Mouse (Mus musculus) thymus, postnatal 4 days (tissue): ENCODE measurements at regions not wholly inside any gene's neighbourhood (a gene's known extent, or its start where the extent isn't known, plus 50 kb on each side); places are given as distances from the start of the nearest gene placed in this dataset.
A peak's percentile ranks its signal among the peaks of the same experiment; 100 is the strongest.

ENCODE experiments used
- DNase-seq: peaks from one replicate; pipeline ENCODE4 v3.0.0; 2021

DNA sequence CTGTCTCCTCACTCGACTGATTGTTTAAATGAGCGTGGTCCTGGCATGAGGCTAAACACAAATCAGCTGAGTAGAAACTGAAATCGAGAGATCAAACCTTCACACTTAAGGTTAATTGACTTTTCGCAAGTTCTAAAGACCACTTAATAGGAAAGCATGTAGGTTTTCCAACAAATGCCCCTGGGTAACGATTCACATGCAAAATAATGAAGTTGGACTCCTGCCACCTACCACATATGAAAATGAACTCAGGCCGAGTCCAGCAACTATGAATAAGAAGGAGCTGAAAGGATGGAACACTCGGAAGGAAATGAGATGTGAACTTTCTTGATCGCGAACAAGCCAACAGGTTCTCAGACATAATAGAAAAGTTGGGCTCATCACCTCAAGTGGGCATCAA, 812.0 kb downstream of the Tmem132b start:
- DNase-seq = no peak

DNA sequence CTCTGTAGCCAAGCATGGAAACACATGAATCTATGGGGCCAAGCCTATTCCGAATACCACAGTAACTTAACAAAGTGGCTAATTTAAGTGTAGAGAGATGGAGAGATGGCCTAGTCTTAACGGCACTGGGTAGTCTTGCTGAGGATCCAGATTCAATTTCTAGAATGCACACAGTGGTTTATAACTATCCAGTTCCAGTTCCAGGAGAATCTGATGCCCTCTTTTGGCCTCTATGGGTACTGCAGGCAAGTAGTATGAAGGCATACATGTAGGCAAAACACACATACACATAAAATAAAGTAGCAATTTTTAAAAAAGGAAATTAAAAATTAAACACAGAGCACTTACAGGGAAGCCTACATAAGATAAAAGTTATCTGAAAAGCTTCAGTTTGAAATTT, 819.4 kb downstream of the Tmem132b start:
- no peak for DNase-seq

DNA sequence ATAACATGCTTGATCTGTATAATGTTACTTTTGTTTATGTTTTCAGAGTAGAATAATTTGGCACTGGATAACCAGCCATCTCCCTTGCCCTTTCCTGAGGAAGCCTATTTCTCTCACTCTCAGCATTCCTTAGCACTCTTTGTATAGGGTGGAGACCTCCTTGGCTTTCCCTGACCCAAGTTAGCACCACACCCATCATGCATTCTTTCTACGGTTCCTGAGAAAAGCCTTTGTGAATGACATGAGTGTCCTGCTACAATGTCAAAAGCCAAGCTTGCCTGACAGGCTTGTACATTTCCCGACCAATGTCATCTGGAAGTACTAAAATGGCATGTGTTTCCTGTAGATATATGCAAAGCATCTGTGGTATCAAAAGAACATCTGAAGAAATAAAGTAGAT, 837.9 kb downstream of the Tmem132b start:
- no peak for DNase-seq

DNA sequence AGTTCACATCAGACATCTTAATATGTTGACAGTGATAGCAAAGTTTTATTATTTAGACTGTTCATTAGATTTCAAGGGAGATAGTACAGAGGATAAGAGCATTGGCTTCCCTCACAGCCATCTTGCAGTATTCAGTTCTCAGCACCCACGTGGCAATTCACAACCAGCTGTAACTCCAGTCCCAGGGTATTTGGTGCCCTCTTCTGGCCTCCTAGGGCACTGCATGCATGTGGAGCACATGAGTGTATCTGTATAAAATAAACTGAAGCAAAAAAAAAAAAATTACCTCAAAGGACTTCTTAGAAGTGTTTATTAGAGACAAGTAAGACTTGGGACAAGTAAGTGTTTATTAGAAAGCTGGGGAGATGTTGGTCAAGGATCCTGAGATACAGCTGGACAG, 849.3 kb upstream of the Tmem132c start:
- DNase-seq = no peak

DNA sequence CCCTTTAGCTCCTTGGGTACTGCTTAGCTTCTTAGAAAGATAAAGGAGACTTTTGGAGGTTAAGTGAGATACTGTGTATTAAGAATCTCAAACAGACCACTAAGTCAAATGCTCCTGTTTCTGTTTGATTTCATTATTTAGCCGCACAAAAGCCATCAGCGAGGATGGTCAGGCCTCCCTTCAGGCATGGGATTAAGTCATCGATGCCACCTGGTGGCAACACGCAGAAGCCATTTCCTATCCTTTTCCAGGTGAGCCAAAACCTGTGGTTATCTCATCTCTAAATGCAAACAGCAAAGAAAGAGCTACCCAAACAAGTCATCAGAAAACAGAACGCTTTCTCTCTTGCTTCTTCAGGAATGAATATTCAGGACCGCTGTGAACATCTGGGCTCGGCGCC, 846.3 kb upstream of the Tmem132c start:
- no peak for DNase-seq

DNA sequence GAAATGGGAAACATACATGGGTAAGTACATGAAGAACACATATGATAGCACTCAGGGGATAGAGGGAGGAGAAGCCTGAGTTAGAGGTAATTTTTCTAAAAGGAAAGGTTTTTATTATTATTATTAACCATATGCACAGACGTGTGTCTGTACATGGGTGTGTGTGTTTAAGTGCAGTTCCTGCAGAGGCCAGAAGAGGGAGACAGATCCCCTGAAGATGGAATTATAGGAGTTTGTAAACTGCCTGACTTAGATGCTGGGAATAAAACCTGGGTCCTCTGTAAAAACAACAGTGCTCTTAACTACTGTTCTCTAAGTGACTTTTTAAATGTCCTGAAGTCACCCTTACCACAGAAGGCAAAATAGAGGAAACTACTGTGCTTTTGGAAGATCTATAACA, 809.9 kb upstream of the Tmem132c start:
- DNase-seq = peak; percentile 5

DNA sequence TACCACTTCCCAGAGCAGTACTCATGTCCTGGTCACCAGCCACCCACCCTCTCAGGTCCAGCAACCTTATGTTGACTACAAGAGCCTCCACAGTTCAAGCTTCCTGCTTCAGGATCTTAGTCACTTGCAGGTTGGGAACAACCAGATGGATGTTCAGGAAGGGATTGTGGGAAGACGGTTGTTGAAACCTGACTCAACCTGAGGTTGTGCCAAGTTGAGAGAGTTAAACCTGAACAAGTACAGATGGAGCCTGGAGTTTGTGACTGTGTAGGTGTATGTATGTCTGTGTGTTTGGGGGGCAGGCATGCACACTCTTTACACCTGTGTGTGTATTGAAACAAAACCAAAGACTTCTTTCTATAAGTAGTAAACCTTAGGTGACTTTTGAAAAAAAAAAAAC, 802.9 kb upstream of the Tmem132c start:
- no peak for DNase-seq

DNA sequence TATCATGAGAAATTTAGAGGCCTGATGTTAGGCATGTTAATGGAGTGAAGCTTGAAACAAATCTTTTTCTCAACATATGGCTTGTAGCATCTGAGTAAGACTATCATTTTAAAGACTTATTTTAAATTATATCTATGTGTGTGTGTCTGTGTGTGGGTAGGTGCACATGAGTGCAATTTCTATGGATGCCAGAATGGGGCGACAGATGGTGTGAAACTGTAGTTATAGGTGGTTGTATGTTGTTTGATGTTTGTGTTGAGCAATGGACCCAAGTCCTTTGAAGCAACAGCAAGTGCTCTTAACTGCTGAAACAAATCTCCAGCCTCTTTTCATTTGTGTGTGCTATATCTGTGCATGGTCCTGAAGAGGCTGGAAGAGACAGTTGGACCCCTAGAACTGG, 801.1 kb upstream of the Tmem132c start:
- no peak for DNase-seq

DNA sequence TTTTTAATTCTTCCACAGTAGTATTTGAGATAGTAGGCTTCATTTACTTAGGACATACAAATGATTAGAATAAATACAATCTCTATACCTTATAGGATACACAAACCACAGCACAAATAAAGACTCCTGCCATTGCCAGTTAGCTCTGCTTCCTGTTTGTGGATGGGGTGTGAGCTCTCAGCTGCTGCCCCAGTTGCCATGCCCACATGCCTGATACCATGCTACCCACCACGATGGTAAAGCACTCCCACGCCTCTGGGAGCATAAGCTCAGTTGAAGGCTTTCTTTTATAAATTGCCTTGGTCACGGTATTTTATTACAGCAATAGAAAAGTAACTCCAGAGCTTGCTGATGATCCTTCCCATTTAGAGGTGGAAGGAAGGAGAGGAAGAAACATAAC, 765.8 kb upstream of the Tmem132c start:
- no peak for DNase-seq

DNA sequence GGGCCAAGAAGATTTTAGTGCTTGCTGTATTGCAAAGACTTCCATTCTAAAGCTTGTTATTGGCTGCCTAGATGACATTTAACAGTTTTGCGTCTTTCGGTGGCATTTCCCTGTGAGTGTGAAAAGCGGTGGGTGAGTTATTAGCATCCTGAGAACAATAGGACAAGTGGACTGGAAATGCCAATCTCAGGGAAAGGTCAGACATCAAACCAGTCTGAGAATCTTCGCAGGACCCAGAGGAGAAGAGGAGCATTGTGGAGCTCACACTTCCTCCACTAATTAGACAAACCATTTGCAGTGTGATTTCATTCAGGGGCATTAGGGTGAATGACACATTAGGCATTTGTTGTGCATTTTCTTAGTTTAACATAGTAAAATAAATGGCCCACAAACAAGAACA, 719.5 kb upstream of the Tmem132c start:
- no peak for DNase-seq

DNA sequence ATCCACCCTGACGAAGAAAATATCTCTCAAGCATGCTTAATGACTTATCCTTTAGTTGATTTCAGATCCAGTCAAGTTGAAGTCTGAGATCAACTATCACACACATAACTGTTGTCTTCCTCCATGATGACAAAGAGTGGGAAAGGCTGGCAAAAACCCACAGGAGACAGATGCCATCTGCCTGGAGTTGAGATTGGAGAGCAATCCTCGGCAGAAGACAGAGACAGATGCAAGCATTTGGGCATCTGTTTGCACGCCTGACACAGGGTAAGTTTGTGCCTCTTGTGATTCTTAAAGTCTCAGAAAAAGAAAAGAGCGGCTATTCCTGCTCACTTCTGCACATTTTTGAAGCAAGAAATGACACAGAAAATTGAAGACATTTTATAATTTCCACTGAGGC, 715.7 kb upstream of the Tmem132c start:
- no peak for DNase-seq

DNA sequence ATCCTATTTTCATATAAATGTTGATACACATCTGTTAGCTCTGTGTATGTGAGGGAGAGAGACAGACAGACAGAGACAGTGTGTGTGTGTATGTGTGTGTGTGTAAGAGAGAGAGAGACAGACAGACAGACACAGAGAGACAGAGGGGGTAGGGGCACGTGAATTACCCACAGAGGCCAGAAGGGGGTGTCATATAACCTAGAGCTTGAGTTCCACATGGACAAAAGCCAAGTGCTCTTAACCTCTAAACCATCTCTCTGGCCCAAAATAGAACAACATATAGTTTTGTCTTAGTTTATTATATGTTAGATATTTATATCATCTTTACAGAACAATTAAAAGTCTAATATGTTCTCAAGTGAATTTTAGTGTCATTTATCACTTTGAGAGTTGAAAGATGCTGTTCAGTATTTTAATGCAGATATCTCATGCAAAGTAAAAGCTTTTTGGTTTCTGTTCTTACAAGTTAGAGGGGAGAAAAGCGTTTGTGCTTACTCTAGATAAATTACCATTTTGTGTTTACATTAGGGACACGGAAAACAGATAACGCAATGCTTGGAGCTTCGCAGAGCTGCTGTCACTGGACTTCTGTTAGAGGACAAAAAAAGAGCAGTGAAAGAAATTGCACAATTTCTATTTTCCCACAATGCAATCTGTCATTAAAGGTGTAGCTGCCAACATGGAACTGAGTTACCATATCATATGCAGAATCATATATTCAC, 710.6 kb upstream of the Tmem132c start:
- no peak for DNase-seq

DNA sequence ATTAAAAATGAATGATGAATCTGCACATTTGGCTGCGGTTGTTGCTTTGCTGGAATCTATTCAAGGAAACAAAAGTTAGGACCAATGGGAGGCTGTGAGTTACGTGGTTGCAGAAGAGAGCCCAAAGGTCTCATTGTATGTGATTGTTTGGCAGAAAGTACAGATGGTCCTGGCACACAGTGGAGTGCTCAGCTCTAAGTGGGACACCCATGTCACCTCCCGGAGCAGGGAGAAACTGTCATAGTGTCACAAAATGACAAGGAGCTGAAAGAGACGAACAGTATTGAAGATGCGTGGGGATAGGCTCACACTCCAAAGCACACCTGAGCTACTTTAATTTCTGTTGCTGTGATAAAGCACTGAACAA, 710.1 kb upstream of the Tmem132c start:
- DNase-seq = no peak

DNA sequence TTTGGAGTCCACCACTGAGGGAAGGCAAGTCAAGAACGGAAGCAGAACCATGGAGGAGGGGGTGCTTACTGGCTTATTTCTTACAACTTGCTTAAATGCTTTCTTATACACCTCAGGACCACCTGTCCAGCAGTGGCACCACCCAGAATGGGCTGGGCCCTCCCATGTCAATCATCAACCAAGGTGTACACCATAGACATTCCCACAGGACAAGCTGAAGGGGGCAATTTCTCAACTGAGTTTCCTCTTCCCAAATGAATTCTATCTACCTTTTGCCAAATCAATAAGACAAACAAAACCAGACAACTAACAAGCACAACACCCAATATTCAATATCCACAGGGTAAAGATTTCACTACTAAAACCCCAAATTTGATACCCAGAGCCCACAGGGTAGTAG, 709.6 kb upstream of the Tmem132c start:
- DNase-seq = no peak

DNA sequence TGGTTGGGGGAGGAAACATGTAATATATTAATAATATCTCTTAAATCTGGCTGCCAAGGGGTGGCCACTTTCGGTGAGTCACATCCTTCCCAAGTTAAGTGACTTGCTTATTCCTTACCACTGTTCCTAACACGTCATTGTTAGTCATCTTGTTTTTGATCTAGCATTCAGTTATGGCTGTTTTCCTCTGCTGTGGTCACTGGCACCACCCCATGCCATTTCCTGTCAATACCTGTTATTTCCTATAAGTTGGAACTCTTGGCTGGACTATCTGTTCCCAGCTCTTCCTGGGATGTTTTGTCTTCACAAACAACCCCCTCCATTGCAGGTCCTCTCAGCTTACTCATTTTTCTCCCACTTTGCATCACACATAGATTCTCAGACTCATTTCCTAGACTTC, 703.5 kb upstream of the Tmem132c start:
- no peak for DNase-seq

DNA sequence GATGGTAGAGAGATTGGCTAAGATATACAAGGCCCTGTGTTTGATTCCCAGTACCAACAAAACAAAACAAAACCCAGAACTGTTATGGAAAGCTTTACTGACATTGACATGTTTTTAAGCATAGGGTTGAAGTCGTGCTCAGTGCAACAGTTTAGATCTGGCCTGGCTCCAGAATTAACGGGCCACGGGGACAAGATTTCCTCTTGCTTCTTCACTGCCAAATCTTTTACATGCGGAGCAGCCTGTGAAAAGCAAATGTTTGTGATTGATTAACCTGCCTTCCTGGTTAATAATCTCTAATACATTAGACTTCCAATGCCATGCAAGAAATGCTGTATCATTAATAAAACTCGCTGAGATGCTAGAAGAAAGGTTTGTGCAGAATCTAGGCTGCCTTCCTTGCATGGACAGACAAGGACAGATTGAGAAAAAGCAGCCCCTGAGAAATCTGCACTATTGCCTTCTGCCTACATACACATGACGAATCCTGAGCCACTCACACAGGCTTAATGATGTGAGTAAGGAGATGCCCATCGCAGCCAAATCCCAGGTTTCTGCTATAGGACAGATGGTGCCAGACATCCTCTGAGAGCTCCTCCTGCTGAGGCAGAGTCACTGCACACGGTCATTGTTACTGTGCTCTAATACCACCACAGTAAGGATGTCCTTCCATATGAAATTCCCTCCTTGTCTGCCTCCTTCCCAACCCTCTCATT, 697.2 kb upstream of the Tmem132c start:
- no peak for DNase-seq

DNA sequence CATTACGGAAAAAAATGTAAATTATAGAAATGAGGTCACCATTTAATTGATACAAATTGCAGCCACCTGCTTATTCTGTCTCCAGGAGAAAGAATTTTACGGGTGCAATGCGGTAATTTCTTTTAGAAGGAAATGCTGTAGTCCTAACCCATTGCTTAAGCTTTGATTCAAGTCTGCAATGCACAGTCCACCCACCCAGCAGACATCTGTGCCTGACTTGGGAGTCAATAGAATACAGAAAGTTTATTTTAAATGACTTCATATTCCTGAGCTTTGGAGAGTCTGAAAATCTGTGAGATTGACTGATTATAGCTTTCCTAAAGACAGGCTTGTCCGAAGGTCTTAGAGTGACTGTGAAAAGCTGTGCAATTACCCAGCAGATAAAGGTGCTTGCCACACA, 693.8 kb upstream of the Tmem132c start:
- no peak for DNase-seq

DNA sequence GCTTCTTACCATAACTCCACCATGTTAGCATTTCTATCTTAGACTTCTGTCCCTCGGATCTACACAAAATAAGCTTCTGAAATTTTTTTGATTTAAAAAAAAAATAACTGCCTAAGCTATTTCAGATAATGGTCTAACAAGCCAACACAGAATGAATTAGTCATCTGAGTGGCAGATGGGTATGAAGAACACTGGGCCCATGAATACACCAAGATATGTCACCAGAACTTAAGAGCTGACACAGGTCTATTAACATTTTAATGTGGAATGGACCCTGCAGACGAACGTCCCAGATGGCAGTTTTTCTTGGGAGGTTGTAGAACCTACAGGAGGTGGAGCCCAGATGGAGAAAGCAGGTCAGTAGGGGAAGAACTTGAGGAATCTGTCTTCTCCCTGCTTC, 689.9 kb upstream of the Tmem132c start:
- no peak for DNase-seq

DNA sequence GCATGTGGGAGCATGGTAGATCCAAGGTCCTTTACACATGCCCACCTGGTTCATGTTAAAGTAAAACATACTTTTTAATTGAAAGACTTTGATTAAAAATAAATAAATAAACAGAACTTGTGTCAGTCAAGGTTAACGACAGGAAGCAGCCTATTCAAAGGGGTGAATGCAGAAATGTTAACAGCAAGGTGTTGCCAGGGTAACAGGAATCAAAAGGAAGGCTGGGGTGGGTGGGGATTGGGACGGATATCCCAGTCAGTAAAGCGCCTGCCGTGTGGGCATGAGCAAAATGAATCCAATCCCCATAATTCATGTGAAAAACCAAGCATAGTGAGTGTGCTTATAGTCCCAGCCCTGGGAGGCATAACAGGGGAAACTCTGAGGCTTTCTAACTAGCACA, 682.6 kb upstream of the Tmem132c start:
- DNase-seq = no peak

DNA sequence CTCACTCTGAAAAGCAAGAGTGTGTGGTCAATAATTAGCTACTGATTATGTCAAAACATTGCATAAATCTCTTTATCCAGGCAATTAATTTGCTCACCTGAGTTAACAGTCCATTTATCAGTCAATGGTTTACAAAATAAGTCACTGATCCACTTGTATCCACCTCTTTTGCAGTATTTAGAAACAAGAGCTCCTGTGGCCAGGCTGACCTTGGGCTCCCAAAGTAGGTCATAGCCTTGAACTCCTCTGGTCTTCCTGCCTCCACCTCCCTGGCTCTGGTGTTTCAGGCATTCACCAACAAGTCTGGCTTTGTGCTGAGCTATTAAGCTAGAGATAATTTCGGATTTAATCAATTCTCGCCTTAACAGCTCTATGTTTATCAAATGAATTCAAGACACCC, 675.8 kb upstream of the Tmem132c start:
- DNase-seq = no peak

DNA sequence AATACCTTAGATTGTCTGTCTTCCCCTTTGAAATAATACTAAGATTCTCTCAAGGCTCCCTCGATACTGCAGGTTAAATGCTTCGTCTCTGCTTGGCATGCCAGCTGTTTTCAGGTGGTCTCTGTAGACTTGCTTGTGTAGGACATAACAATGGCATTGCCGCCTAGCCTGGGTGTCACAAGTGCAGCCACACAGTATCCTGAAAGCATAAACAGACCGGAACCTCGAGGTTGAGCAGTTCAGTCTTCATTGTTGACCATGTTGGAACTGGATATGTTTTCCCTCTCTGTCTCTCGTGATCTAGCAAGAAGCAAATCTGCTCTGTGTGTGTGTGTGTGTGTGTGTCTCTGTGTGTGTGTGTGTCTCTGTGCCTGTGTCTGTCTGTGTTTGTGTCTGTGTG, 675.4 kb upstream of the Tmem132c start:
- no peak for DNase-seq

DNA sequence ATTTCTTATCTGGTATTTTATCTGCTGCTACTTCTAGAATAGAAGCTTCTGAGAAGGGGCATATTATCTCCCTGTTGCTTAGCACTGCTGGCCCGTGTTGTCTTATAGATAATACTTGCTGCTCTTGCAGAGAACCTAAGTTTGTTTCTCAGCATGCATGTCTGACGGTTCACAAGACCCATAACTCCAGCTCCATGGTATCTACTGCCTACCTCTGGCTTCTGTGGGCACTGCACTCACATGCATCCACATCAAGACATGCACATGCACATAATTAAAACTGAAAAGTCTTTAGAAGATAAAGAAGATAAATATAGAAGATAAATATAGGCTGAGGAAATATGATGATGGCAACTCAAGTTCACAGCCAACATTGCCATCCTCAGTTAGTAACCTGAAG, 667.8 kb upstream of the Tmem132c start:
- no peak for DNase-seq

DNA sequence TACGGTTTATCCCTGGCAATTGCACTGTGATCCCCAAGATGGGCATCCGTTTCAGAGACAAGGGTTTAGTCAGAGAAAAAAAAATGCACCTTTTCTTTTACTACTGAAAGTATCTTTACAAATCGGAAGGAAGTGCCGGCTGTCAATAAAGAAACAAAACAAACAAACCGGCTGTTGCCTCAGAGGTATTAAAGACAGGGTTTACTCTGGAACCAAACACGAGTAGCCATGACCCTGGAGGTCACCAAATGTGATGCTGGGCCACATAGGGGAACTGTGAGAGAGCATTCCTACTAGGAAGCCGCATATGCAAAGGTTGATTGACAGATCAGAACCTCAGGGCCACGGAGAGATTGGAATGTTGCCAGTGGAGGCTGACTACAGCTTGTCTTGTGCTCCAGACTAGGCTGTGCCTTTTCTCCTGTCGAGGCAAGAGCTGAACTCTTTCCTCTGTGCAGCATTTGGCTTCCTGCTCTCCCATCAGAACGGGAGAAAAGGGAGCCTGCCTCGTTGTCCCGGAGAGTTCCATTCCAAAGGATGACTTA, 643.8 kb upstream of the Tmem132c start:
- no peak for DNase-seq

DNA sequence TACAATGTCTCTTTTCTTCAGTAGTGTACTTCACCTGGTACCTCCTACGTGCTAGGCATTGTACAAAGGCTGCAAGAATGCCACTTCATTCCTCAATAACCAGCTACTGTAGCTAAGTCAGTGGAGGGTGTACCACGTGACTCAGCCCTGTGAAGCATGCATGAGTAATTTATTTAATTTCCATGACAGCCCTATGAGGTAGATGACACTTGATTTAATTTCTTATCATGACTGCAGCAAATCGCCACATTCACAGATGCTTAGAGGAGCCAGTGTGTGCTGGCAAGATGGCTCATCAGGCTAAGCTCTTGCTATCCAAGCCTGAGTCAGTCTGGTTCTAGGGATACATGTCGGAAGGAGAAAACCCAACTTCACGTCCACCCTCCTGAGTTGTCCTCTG, 642.0 kb upstream of the Tmem132c start:
- no peak for DNase-seq

DNA sequence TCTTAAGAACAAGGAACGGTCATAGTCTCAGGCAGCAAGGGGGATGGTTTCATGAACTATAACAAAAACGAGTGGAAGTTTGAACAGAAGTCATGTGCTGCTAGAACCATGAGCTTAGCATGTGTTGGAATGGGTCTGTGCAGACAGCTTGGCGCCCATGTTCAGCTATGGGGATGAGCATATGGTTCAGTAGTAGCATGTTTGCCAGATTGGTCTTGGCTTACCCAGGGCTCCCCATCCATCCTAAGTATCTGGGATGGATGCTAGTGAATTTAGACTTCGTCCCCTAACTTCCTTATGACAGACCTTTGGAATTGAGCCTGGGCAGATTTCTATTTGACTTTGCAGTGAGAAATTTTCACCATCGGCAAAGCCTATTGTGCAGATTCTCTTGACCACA, 634.9 kb upstream of the Tmem132c start:
- no peak for DNase-seq
